Mouse (Mus musculus): ENCODE measurements around the gene Lyrm9. TPM values are rescaled to one million over a fixed set of nuclear protein-coding genes. Genes with fewer than 3 reads are reported as not detected.

The Lyrm9 gene
- polyA plus RNA-seq, 1 experiment from 2014 or later, result 22.5 TPM

- Histone ChIP-seq H3K36me3 (no peaks in the 10 kb centered on the region), H3K9ac (no peak overlapping the region), H3K27me3 (no peaks in the 10 kb centered on the region), H3K4me2 (no peak overlapping the region), H3K4me3 (replicated peaks) (no peak overlapping the region), H3K27ac (no peak overlapping the region), H3K4me1 (peaks cover 27% of the 10 kb centered on the region), H3K9me3 (replicated peaks) (no peaks in the 10 kb centered on the region)
- WGBS, result 79% methylated on average over 11 of the region's 11 CpGs
- ATAC-seq (replicated peaks; ENCODE audit: low FRiP score), result no peak
Measured at GRCm38 (mm10) chr11:78817311-78818022, 8.9 kb upstream of the Lyrm9 start.

GRCm38 (mm10) chr11:78820337-78821000 lies 5.9 kb upstream of the Lyrm9 start:
- no peak overlapping the region for H3K4me3 ChIP-seq (replicated peaks)
- peaks cover 37% of the 10 kb centered on the region for H3K4me1 ChIP-seq
- H3K4me2 ChIP-seq, result peak overlapping the region; percentile 31
- H3K27ac ChIP-seq, result peak overlapping the region; percentile 75
- WGBS, result 17% methylated on average over 12 of the region's 12 CpGs
- no peak overlapping the region for H3K9ac ChIP-seq
- no peaks in the 10 kb centered on the region for H3K36me3 ChIP-seq
- no peaks in the 10 kb centered on the region for H3K9me3 ChIP-seq (replicated peaks)
- no peaks in the 10 kb centered on the region for H3K27me3 ChIP-seq
- peak; percentile 27; the same call in 1 of the 2 replicates for ATAC-seq (replicated peaks; ENCODE audit: low FRiP score)

- Histone ChIP-seq H3K9me3 (replicated peaks) (no peaks in the 10 kb centered on the region), H3K27me3 (no peaks in the 10 kb centered on the region), H3K36me3 (no peaks in the 10 kb centered on the region), H3K4me1 (peaks cover 58% of the 10 kb centered on the region), H3K27ac (peak overlapping the region; percentile 52; the same call in 1 of the 2 replicates), H3K4me3 (replicated peaks) (no peak overlapping the region), H3K9ac (no peak overlapping the region), H3K4me2 (no peak overlapping the region)
- no peak for ATAC-seq (replicated peaks; ENCODE audit: low FRiP score)
- WGBS, result 47% methylated on average over 13 of the region's 13 CpGs
Measured at GRCm38 (mm10) chr11:78822792-78823498, 3.4 kb upstream of the Lyrm9 start.

- 14% methylated on average over 7 of the region's 7 CpGs for WGBS
- Histone ChIP-seq H3K4me2 (peak overlapping the region; percentile 70), H3K9me3 (replicated peaks) (no peaks in the 10 kb centered on the region), H3K4me1 (peaks cover 71% of the 10 kb centered on the region), H3K36me3 (no peaks in the 10 kb centered on the region), H3K27ac (no peak overlapping the region), H3K27me3 (no peaks in the 10 kb centered on the region), H3K9ac (no peak overlapping the region), H3K4me3 (replicated peaks) (no peak overlapping the region)
- ATAC-seq (replicated peaks; ENCODE audit: low FRiP score), result no peak
Measured at GRCm38 (mm10) chr11:78827546-78827945, 1.2 kb downstream of the Lyrm9 start.

- no peak overlapping the region for H3K27ac ChIP-seq
- no peaks in the 10 kb centered on the region for H3K9me3 ChIP-seq (replicated peaks)
- H3K27me3 ChIP-seq, result no peaks in the 10 kb centered on the region
- WGBS, result 52% methylated on average over 2 of the region's 2 CpGs
- no peak overlapping the region for H3K4me2 ChIP-seq
- H3K36me3 ChIP-seq, result no peaks in the 10 kb centered on the region
- no peak overlapping the region for H3K4me3 ChIP-seq (replicated peaks)
- H3K9ac ChIP-seq, result no peak overlapping the region
- no peak for ATAC-seq (replicated peaks; ENCODE audit: low FRiP score)
- H3K4me1 ChIP-seq, result peaks cover 75% of the 10 kb centered on the region
Measured at GRCm38 (mm10) chr11:78828386-78828785, 2.0 kb downstream of the Lyrm9 start.

GRCm38 (mm10) chr11:78829373-78829772 lies 3.0 kb downstream of the Lyrm9 start:
- WGBS, result 16% methylated on average over 6 of the region's 6 CpGs
- Histone ChIP-seq H3K9ac (peak overlapping the region; percentile 1; the same call in 1 of the 2 replicates), H3K4me1 (peaks cover 68% of the 10 kb centered on the region)

GRCm38 (mm10) chr11:78830180-78830579 lies 3.8 kb downstream of the Lyrm9 start:
- Histone ChIP-seq H3K27me3 (no peaks in the 10 kb centered on the region), H3K4me2 (no peak overlapping the region), H3K4me3 (replicated peaks) (no peak overlapping the region), H3K27ac (no peak overlapping the region), H3K9ac (no peak overlapping the region), H3K36me3 (no peaks in the 10 kb centered on the region), H3K4me1 (peaks cover 65% of the 10 kb centered on the region), H3K9me3 (replicated peaks) (no peaks in the 10 kb centered on the region)
- WGBS, result 30% methylated on average over 8 of the region's 8 CpGs
- ATAC-seq (replicated peaks; ENCODE audit: low FRiP score), result no peak

More at GRCm38 (mm10) chr11:78829373-78829772, 3.0 kb downstream of the Lyrm9 start:
- H3K27me3 ChIP-seq, result no peaks in the 10 kb centered on the region
- H3K4me2 ChIP-seq, result no peak overlapping the region
- no peaks in the 10 kb centered on the region for H3K36me3 ChIP-seq
- no peaks in the 10 kb centered on the region for H3K9me3 ChIP-seq (replicated peaks)
- no peak overlapping the region for H3K4me3 ChIP-seq (replicated peaks)
- no peak overlapping the region for H3K27ac ChIP-seq
- ATAC-seq (replicated peaks; ENCODE audit: low FRiP score), result no peak

GRCm38 (mm10) chr11:78831716-78832115 lies 5.3 kb downstream of the Lyrm9 start:
- no peaks in the 10 kb centered on the region for H3K27me3 ChIP-seq
- ATAC-seq (replicated peaks; ENCODE audit: low FRiP score), result no peak
- H3K4me1 ChIP-seq, result peaks cover 54% of the 10 kb centered on the region
- no peaks in the 10 kb centered on the region for H3K36me3 ChIP-seq
- H3K27ac ChIP-seq, result peak overlapping the region; percentile 37; the same call in 1 of the 2 replicates
- H3K9me3 ChIP-seq (replicated peaks), result no peaks in the 10 kb centered on the region
- H3K9ac ChIP-seq, result no peak overlapping the region
- H3K4me2 ChIP-seq, result no peak overlapping the region
- no peak overlapping the region for H3K4me3 ChIP-seq (replicated peaks)
- 68% methylated on average over 4 of the region's 4 CpGs for WGBS

GRCm38 (mm10) chr11:78832117-78832726 lies 5.8 kb downstream of the Lyrm9 start:
- H3K36me3 ChIP-seq, result no peaks in the 10 kb centered on the region
- H3K9me3 ChIP-seq (replicated peaks), result no peaks in the 10 kb centered on the region
- no peak overlapping the region for H3K9ac ChIP-seq
- peaks cover 49% of the 10 kb centered on the region for H3K4me1 ChIP-seq
- no peak for ATAC-seq (replicated peaks; ENCODE audit: low FRiP score)
- H3K27ac ChIP-seq, result peak overlapping the region; percentile 37; the same call in 1 of the 2 replicates
- 85% methylated on average over 10 of the region's 10 CpGs for WGBS
- H3K4me3 ChIP-seq (replicated peaks), result no peak overlapping the region
- no peaks in the 10 kb centered on the region for H3K27me3 ChIP-seq
- H3K4me2 ChIP-seq, result no peak overlapping the region

- H3K4me1 ChIP-seq, result peaks cover 42% of the 10 kb centered on the region
- H3K27me3 ChIP-seq, result no peaks in the 10 kb centered on the region
- no peak overlapping the region for H3K9ac ChIP-seq
- peak; percentile 73 for ATAC-seq (replicated peaks; ENCODE audit: low FRiP score)
- no peaks in the 10 kb centered on the region for H3K9me3 ChIP-seq (replicated peaks)
- H3K4me3 ChIP-seq (replicated peaks), result no peak overlapping the region
- peak overlapping the region; percentile 38 for H3K27ac ChIP-seq
- H3K4me2 ChIP-seq, result no peak overlapping the region
- no peaks in the 10 kb centered on the region for H3K36me3 ChIP-seq
- WGBS, result 38% methylated on average over 13 of the region's 13 CpGs
Measured at GRCm38 (mm10) chr11:78832816-78833314, 6.5 kb downstream of the Lyrm9 start.

GRCm38 (mm10) chr11:78836486-78836885 lies 10.1 kb downstream of the Lyrm9 start:
- Histone ChIP-seq H3K27ac (no peak overlapping the region), H3K4me2 (no peak overlapping the region), H3K4me1 (peaks cover 18% of the 10 kb centered on the region), H3K36me3 (peaks cover 8% of the 10 kb centered on the region; the same call in 1 of the 2 replicates), H3K9ac (no peak overlapping the region), H3K4me3 (replicated peaks) (no peak overlapping the region), H3K9me3 (replicated peaks) (no peaks in the 10 kb centered on the region), H3K27me3 (no peaks in the 10 kb centered on the region)
- 91% methylated on average over 4 of the region's 4 CpGs for WGBS
- no peak for ATAC-seq (replicated peaks; ENCODE audit: low FRiP score)
